Mouse (Mus musculus) neural tube, embryonic 12.5 days (tissue): ENCODE results near the gene Snx3. TPM values are rescaled to one million over a fixed set of nuclear protein-coding genes. Genes with fewer than 3 reads are reported as not detected.

Experiments used
- ATAC-seq: fragments of 200-750 bp; cut with Nextera tagmentation; 2 replicates; pipeline ENCODE4 v1.8.0; 2017; ENCODE audit warnings: low read depth, mild to moderate bottlenecking, moderate TSS enrichment, moderate library complexity; ENCODE audit not compliant: low FRiP score
- H3K27ac ChIP-seq: fragments of 300-500 bp; sonication (generic); 2 replicates; pipeline ENCODE4 v1.5.1; 2016
- H3K27me3 ChIP-seq: fragments of 300-500 bp; sonication (generic); replicated peaks from 2 replicates; pipeline ENCODE4 v1.6.1; 2016; ENCODE audit warnings: mild to moderate bottlenecking
- H3K36me3 ChIP-seq: fragments of 300-500 bp; sonication (generic); 2 replicates; pipeline ENCODE4 v1.6.1; 2016; ENCODE audit warnings: mild to moderate bottlenecking
- H3K4me1 ChIP-seq: fragments of 300-500 bp; sonication (generic); 2 replicates; pipeline ENCODE4 v1.6.1; 2016
- H3K4me2 ChIP-seq: fragments of 300-500 bp; sonication (generic); replicated peaks from 2 replicates; pipeline ENCODE4 v1.6.1; 2016; ENCODE audit warnings: mild to moderate bottlenecking
- H3K4me3 ChIP-seq: fragments of 300-500 bp; sonication (generic); 2 replicates; pipeline ENCODE4 v1.5.1; 2016
- H3K9ac ChIP-seq: fragments of 300-500 bp; sonication (generic); 2 replicates; pipeline ENCODE4 v1.6.1; 2016; ENCODE audit warnings: mild to moderate bottlenecking
- H3K9me3 ChIP-seq: fragments of 300-500 bp; sonication (generic); 2 replicates; pipeline ENCODE4 v1.6.1; 2016; ENCODE audit warnings: mild to moderate bottlenecking
- WGBS: fragments of 180-500 bp; shearing (Covaris S2); methylation state at CpG from one replicate; pipeline ENCODE4 v1.1.7; 2016; 5-methylcytosine and 5-hydroxymethylcytosine counted together
- polyA plus RNA-seq: library from polyadenylated mRNA; unstranded; fragments of >200 nt; fragmentation: Nextera tagmentation; extraction: Ambion mirVana; gene quantifications from 2 replicates; pipeline ENCODE4 v1.2.1, GENCODE M21; 2016

Gene Snx3
- polyA plus RNA-seq, result 221 and 226 TPM in 2 replicates

DNA sequence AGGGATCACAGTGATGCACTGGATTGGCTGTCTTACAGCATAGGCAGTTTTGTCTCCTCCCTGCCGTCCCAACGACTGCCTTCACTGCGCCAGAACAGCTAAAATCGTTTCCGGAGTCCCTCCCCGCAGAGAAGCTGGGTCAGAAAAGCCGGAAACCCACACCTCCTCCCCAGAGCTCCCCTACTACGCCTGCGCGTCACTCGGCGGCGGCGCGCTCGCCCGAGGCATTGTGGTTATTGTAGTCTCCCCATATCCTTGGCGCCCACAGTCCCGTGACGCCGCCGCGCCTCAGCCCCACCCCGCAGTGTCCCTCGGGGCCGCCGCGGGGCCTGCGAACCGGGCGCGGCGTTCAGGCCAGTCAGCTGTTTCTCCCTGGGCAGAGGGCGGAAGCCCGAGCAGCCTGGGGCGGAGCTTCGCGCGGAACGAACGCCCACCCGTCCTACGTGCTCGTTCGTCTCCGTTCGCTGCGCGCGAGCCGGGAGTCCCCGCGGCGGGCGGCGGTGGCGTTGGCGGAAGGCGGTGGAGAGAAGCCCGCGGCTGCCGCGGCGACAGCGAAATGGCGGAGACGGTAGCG, at the start of gene Snx3:
Gene Snx3, plus strand, starts transcription at position 256 of the 574 bp plus-strand sequence.
- H3K4me1 ChIP-seq, result 0 out of 2 replicates have a peak, but pooled peaks cover 2% of the 10 kb centered on the region
- no peaks in the 10 kb centered on the region for H3K9me3 ChIP-seq
- peak within 1 kb of the TSS; percentile 84 for H3K4me3 ChIP-seq
- under 1% methylated on average over 68 of the region's 68 CpGs for WGBS
- H3K9ac ChIP-seq, result peak within 1 kb of the TSS; percentile 88
- peak within 1 kb of the TSS; percentile 94 for H3K27ac ChIP-seq
- no peaks in the 10 kb centered on the region for H3K27me3 ChIP-seq
- peak within 1 kb of the TSS; percentile 75 for H3K4me2 ChIP-seq
- no peaks in the 10 kb centered on the region for H3K36me3 ChIP-seq
- ATAC-seq, result peak; percentile 97

DNA sequence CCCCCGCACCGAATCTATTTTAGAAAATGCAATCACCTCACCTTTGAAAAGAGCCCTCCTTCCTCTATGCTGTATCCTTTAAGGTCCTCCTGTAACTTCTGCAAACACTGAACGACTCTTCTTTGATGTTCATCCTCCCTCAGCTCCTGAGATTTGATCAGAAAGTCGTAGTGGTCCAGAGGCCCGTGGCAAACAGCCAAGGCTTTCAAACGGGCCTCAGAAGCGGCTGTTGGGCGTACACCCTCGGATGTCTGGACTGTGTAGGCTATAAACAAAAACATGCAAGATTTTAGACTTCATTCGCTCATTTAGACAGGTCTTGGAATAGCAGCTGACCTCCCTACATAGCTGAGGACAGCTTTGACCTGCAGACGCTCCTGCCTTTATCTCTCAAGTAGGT, 47.6 kb upstream of the Snx3 start:
- no peak for ATAC-seq
- 89% methylated on average over 11 of the region's 11 CpGs for WGBS
- Histone ChIP-seq H3K4me3 (no peak overlapping the region), H3K27me3 (no peaks in the 10 kb centered on the region), H3K27ac (no peak overlapping the region), H3K4me2 (no peak overlapping the region), H3K36me3 (peaks cover 2% of the 10 kb centered on the region; the same call in 1 of the 2 replicates), H3K9ac (no peak overlapping the region), H3K4me1 (peaks cover 3% of the 10 kb centered on the region; the same call in 1 of the 2 replicates), H3K9me3 (no peaks in the 10 kb centered on the region)

DNA sequence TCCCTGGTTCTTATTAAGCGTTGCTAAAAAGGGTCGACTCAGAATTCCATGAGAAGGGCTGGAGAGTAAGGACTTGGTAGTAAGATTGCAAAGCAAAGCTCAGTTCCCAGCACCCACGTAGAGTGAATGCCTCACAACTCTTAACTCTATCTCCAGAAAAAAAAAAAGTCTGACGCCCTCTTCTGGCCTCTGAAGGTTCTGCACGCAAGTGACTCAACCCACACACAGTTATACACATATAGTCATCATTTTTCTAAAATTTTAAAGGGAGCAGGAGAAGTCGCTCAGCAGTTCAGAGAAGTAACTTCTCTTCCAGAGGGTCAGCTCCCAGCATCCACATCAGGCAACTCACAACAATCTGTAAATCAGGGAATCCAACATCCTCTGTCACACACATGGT, 47.1 kb upstream of the Snx3 start:
- Histone ChIP-seq H3K4me1 (no peaks in the 10 kb centered on the region), H3K9me3 (peaks cover 2% of the 10 kb centered on the region; the same call in 1 of the 2 replicates), H3K4me2 (no peak overlapping the region), H3K27ac (no peak overlapping the region), H3K9ac (no peak overlapping the region), H3K36me3 (peaks cover 4% of the 10 kb centered on the region; the same call in 1 of the 2 replicates), H3K27me3 (no peaks in the 10 kb centered on the region), H3K4me3 (no peak overlapping the region)
- ATAC-seq, result no peak
- 83% methylated on average over 6 of the region's 6 CpGs for WGBS

DNA sequence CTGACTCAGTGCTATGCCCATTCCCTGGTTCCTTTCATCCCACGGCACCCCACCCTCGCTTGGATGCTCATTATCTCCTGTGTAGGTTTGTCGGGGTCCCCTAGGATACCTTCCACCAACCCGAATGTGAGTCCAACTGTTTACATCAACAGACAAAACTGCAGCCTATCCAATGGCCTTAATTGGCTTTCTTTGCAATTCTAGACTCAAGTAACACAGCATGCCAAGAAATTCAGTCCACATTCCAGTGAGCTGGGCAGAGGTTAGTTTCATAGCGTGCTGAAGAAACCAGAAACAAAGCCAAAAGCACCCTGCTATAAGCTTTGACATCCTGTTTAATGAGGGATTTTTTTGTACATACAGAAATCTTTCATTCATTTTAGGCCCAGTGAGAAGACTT, 45.8 kb upstream of the Snx3 start:
- Histone ChIP-seq H3K36me3 (peaks cover 5% of the 10 kb centered on the region; the same call in 1 of the 2 replicates), H3K4me2 (no peak overlapping the region), H3K4me1 (no peaks in the 10 kb centered on the region), H3K4me3 (no peak overlapping the region), H3K9ac (no peak overlapping the region), H3K9me3 (peaks cover 4% of the 10 kb centered on the region; the same call in 1 of the 2 replicates), H3K27ac (no peak overlapping the region), H3K27me3 (no peaks in the 10 kb centered on the region)
- WGBS, result 89% methylated on average over 5 of the region's 5 CpGs
- ATAC-seq, result no peak

DNA sequence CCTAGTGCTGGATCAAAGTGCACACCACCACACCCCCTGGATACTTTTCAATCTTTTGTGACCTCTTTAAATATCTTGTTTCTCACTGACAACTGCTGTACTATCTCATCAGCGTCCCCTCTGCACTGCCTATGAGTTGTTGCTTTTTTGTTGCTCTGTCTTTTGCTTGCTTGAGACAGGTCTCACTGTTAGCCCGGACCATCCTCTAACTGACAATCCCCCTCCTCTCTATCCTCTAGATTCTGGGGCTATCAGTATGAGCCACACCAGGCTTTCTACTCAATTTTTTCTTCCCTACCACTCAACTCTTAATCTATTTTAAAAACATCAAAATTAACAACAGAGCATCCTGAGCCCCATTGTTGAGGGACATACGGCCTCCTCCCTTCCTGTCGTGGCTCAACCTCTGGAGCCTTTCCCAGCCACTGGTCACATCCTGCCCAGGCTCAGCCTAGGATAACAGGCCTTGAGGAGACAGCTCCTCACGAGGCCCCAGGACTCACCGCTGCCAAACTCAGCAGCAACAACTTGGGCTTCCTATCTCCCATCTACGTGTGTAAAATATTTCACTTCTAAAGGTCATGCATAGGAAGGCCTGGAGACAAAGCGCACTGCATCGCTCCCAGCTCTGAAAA, 44.2 kb upstream of the Snx3 start:
- Histone ChIP-seq H3K9me3 (peaks cover 4% of the 10 kb centered on the region; the same call in 1 of the 2 replicates), H3K4me1 (no peaks in the 10 kb centered on the region), H3K4me2 (no peak overlapping the region), H3K4me3 (no peak overlapping the region), H3K27ac (no peak overlapping the region), H3K27me3 (no peaks in the 10 kb centered on the region), H3K36me3 (peaks cover 5% of the 10 kb centered on the region; the same call in 1 of the 2 replicates), H3K9ac (no peak overlapping the region)
- ATAC-seq, result no peak
- 83% methylated on average over 9 of the region's 9 CpGs for WGBS

DNA sequence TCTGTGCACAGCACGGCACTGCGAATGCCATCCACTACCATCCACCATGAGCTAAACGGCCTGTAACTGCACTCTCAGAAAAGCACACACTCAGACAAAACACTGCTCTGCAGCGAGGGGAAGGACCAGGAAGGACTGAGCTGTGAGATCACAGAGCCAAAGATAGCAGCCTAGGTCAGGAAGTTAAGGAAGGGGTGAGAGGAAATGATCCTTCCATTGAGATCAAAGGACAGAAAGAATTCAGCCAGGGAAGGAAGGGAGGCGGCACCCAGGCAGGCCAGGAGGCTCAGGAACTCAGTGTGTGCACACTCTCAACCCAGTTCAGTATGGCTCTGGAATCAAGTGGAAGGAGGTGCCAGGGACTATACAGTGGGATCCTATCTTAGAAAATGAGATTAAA, 37.6 kb upstream of the Snx3 start:
- ATAC-seq, result no peak
- Histone ChIP-seq H3K9ac (no peak overlapping the region), H3K36me3 (peaks cover 3% of the 10 kb centered on the region; the same call in 1 of the 2 replicates), H3K27me3 (no peaks in the 10 kb centered on the region), H3K27ac (no peak overlapping the region), H3K4me3 (no peak overlapping the region), H3K9me3 (peaks cover 4% of the 10 kb centered on the region; the same call in 1 of the 2 replicates), H3K4me1 (no peaks in the 10 kb centered on the region), H3K4me2 (no peak overlapping the region)
- 37% methylated on average over 5 of the region's 5 CpGs for WGBS

DNA sequence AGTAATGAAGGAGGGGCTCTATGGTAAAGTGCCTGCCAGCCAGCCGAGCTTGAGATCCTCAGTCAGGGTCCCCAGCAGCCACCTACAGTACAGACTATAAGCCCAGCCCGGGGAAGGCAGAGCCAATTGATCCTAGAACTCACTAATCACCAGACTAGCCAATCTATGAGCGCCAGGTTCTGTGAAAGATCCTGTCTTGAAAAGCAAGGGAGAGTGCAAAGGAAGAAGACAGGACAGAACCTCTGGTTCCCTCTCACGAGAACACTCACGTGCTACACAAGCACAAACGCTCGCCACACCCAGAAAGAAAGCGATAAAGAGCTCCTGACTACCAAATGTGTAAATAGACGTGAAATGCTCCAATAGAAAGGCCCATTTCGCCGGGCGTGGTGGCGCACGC, 37.0 kb upstream of the Snx3 start:
- Histone ChIP-seq H3K27me3 (no peaks in the 10 kb centered on the region), H3K9me3 (peaks cover 1% of the 10 kb centered on the region; the same call in 1 of the 2 replicates), H3K4me2 (no peak overlapping the region), H3K27ac (no peak overlapping the region), H3K4me3 (no peak overlapping the region), H3K9ac (no peak overlapping the region), H3K36me3 (peaks cover under 1% of the 10 kb centered on the region; the same call in 1 of the 2 replicates), H3K4me1 (no peaks in the 10 kb centered on the region)
- ATAC-seq, result no peak
- 76% methylated on average over 14 of the region's 14 CpGs for whole genome bisulfite sequencing

DNA sequence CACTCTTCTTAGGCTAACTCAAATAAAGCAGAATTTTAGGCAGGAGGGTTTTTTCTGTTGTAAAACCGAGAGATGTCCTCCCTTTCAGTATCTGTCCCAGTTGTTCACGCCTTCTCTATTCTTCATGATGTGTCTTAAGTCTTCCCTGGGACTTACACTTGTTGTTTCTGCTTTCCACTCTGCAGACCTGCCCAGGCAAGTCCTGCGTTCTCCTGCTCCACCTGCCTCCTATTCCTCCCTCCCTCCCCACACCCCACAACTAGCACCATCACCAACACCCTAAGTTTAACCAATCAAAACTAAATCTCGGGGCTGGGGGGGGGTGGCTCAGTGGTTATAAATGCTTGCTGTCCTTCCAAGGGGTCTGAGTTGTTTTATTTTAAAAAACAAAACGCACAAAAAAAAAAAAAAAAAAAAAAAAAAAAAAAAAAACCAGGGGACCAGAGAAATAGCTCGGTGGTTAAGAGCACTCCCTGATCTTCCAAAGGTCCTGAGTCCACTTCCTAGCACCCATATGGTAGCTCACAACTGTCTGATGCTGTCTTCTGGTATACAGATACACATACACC, 26.8 kb upstream of the Snx3 start:
- WGBS, result 85% methylated on average over 6 of the region's 6 CpGs
- no peak for ATAC-seq
- Histone ChIP-seq H3K9ac (no peak overlapping the region), H3K4me1 (0 out of 2 replicates have a peak, but pooled peaks cover 4% of the 10 kb centered on the region), H3K27ac (no peak overlapping the region), H3K9me3 (0 out of 2 replicates have a peak, but pooled peaks cover 3% of the 10 kb centered on the region), H3K4me2 (no peak overlapping the region), H3K36me3 (peaks cover 4% of the 10 kb centered on the region; the same call in 1 of the 2 replicates), H3K27me3 (no peaks in the 10 kb centered on the region), H3K4me3 (no peak overlapping the region)

DNA sequence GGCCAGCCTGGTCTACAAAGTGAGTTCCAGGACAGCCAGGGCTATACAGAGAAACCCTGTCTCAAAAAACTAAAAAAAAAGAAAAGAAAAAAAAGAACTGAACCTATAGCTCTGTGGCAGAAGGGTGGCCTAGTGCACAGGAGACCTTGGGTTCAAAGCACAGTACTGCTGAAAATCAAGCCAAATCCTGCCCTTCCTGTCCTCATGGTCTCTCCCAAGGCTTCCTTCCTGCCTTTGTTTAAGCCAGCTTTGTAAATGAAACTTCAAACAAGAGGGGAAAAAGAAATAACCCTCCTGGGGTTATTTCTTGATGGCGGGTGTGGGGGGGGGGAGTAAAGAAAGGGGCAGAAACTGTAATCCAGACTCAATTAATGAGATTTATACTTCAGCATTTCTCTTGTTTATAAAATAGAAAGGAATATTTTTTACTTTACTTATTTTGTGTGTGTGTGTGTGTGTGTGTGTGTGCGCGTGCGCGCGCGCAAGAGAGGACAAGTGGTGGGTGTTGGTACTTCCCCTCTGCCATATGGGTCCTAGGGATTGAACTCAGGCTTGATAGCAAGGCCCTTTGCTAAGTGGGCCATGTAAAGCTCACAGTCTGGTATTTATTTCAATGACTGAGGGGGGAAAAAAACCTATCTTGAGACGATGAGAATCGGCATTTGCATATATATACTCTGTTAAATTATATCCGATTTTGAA, 24.9 kb upstream of the Snx3 start:
- 0 out of 2 replicates have a peak, but pooled peaks cover 4% of the 10 kb centered on the region for H3K4me1 ChIP-seq
- 93% methylated on average over 10 of the region's 10 CpGs for WGBS
- H3K9me3 ChIP-seq, result 0 out of 2 replicates have a peak, but pooled peaks cover 3% of the 10 kb centered on the region
- no peaks in the 10 kb centered on the region for H3K36me3 ChIP-seq
- H3K27ac ChIP-seq, result no peak overlapping the region
- no peak overlapping the region for H3K9ac ChIP-seq
- H3K27me3 ChIP-seq, result no peaks in the 10 kb centered on the region
- H3K4me3 ChIP-seq, result no peak overlapping the region
- no peak for ATAC-seq
- H3K4me2 ChIP-seq, result peak overlapping the region; percentile 64; the same call in 1 of the 2 replicates

DNA sequence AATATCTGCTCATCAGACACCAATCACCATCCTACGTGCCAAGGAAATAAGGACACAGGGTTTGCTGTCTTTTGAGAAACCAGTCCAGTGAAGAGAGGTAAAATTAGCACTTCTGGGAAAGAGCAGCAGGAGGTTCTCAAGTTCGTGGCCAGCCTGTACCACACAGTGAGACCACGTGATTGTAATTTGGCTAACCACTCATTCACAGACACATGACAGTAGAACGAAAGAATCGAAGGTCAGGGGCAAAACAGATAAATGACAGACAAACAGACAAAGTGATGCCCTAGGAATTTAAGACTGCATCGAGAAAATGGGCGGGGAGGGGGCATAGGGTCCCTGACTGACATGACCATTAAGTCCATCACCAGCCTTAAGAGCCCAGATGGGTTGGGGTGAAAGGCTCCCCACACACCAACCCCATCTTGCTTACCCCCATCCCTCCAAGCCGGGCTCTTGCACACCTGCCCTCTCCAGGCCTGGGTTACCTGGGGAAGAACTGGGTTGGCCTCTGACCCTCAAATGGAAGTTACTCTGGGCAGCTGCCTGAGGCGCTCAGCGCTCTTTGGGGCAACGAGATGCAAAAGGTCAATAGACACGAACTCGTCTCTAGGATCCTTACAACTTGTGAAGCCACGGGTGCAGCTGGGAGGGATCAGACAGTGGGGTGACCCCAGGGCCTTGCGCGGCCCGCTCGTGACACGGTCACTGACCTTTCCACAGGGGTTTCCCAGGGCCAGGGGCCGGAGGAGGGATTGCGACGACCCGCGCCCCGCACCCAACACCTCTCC, 24.1 kb upstream of the Snx3 start:
- Histone ChIP-seq H3K4me2 (peak overlapping the region; percentile 64), H3K27me3 (no peaks in the 10 kb centered on the region), H3K9ac (peak overlapping the region; percentile 73), H3K4me1 (0 out of 2 replicates have a peak, but pooled peaks cover 4% of the 10 kb centered on the region), H3K27ac (peak overlapping the region; percentile 55), H3K4me3 (peak overlapping the region; percentile 70), H3K9me3 (0 out of 2 replicates have a peak, but pooled peaks cover 3% of the 10 kb centered on the region), H3K36me3 (no peaks in the 10 kb centered on the region)
- 13% methylated on average over 25 of the region's 25 CpGs for WGBS
- ATAC-seq, result peak; percentile 73

DNA sequence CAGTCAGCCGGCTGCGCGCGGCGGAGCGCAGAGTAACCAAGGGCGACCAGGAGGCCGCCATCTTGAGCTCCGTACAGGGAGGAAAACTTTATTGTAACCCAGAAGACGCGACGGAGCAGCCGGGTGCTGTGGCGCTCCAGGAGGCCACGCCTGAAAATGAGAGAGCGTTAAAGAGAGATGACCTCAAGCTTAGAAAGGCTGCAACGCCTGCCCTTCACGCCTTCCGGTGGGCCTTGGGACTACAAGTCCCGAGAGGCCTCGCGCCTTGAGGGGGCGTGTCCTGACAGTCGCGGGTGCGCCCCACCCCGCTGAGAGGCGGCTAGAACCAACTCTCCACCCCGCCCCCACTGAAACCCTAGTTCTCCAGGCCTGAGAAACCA, 23.5 kb upstream of the Snx3 start, which contains the start of gene Afg1l:
Gene Afg1l, minus strand, starts transcription at position 225 of the 380 bp plus-strand sequence.
- WGBS, result under 1% methylated on average over 29 of the region's 29 CpGs
- Histone ChIP-seq H3K4me1 (0 out of 2 replicates have a peak, but pooled peaks cover 4% of the 10 kb centered on the region), H3K36me3 (no peaks in the 10 kb centered on the region), H3K4me3 (peak within 1 kb of the TSS; percentile 70), H3K27me3 (no peaks in the 10 kb centered on the region), H3K4me2 (peak within 1 kb of the TSS; percentile 64), H3K9me3 (no peaks in the 10 kb centered on the region), H3K27ac (peak within 1 kb of the TSS; percentile 55), H3K9ac (peak within 1 kb of the TSS; percentile 73)
- ATAC-seq, result peak; percentile 94
